Mouse (Mus musculus): ENCODE measurements around the gene Art3.
"Not testable (repeated sequence)": the region's sequence is repeated elsewhere in the genome, so short reads cannot be mapped to it uniquely, and the experiment has no call there.

Art3 gene

GRCm38 (mm10) chr5:92340606-92341005 lies 9.0 kb downstream of the Art3 start:
- DNase-seq = no peak

DNA sequence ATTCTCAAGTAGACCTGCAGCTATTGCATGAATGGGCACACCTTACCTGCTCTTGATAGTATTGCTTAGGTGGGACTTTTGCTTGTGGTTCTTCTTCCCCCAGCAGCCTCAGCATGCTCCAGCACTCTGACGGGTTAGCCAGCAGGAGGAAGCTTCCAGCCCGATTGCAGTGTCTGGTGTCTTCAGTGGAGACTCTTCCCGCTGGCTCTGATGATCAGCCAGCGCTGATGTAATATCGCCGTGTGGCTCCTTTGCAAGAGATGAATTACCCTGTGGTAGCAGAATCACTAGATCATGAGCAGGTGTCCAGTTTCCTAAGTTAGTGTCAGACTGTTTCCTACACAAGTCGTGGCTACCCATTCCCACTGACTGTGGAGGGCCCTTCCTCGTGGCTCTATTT lies 13.4 kb downstream of the Art3 start:
- DNase-seq = no peak

DNA sequence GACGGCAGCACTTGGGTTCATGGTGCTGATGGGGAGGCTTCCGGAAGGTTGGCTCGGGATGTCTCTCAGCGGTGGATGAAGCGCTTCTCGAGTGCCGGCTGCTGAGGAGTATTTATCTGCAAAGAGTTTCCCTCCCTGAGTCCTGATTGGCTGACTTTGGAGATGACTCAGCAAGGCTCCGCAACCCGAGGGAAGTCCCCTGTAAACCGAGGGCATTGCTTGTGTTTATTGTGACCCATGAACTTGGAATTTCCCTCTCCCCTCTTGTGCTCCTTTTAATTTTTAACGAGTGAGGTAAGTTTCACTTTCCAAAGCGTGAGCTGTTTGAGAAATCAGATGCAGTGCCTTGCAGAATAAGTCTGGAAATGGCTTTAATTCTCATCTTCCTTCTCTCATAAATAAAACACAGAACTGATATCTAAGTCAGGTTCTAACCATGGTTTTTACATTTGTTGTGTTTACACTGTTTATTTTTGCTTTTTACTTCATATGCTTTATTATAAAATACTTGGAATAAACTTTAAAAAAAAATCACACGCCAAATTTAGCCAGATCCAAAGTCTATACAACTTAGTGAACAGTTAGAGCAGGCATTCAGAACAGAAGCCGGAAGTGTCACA lies 17.3 kb downstream of the Art3 start, which contains the start of gene Cxcl10:
Gene Cxcl10, minus strand, starts transcription at position 96 of the 620 bp plus-strand sequence.
- DNase-seq = no peak

DNA sequence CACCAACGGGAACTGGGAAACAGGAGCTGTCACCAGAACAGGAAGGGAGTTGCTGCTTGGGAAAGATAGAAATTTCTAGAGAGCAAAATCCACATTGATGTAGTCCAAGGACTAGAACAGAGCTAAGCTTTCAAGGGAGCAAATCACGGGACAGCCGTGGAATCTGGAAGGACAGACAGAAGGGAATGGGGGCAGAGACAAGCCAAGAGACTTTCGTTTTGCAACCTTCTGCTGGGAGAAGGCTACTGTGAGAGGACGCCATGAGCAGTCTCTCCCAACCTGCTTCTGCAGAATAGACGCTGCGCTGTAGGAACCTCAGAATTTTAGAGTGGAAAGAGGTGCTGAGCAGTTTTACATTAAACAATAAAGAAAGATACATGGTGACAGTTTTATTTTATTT lies 18.1 kb downstream of the Art3 start:
- no peak for DNase-seq

GRCm38 (mm10) chr5:92352716-92353115 lies 21.1 kb downstream of the Art3 start:
- not testable (repeated sequence) for DNase-seq

DNA sequence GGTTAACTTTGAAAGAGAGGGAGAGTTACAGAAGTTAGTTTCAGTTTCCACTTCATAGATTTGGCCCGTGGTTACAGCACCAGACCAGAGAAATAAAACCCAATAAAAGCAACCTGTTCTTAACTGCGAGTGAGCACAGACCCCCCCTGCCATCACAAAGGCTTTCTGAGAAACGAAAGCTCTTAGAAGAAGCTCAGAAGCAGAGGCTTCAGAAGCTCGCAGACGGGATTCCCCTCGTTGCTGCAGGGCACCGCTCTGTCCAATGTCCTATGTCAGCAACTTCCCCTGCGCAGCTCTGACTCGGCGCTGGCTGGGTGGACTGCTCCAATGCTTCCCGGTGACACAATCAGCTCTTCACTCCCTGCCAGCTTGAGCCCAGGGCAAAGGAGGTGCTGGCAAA lies 21.9 kb downstream of the Art3 start:
- DNase-seq = no peak

- no peak for DNase-seq
Observed at GRCm38 (mm10) chr5:92358033-92358432, 26.4 kb downstream of the Art3 start.

DNA sequence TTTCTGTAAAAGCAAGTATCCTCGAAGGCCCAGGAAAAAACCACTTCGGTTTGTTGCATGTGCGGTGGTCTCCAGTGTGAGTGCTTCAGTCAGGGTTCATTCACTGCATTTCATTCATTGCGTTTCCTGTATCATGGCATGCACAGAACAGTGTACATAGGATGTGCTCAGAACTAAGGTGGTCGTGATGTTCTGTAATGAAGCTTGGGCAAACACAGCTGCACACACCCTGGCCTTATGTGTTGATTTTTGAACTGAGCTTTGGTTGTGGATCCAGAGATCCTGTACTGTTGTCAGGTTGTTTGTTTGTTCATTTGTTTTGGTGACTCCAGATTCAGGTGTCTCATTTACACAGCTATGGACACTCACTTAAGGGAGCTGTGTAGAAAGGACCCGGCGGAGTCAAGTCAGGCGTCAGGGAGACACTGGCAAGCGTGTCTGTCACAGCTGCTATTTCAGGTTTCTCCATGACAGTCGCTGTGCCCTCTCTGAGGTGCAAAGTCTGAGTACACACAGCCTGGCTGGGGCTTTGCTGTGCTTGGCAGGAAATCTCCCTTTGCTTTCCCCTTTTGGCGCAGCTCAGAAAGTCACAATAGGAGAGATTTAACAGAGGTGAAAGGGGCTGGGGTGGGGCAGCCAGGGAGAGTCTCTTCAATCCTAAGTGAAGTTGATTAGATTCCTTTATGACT lies 27.3 kb downstream of the Art3 start:
- no peak for DNase-seq

DNA sequence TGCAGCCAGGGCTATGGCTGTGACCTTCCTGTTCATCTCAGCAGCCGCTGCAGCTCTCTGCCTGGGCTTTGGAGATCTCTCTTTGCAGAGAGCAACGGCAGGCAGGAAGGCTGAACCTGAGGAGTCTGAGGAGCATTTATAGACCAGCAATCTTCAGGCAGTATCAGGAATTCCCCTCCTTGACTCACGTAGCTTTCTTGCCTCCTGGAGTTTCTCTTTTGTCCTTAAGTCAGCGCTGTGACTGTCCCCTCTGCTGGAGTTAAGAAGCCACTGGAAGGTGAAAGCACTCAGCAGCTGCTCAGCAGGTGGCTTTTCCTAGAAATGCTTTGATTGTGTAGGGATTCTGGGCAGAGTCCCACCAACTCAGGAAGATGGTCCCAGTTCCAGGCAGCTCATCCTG lies 31.6 kb downstream of the Art3 start:
- no peak for DNase-seq

DNA sequence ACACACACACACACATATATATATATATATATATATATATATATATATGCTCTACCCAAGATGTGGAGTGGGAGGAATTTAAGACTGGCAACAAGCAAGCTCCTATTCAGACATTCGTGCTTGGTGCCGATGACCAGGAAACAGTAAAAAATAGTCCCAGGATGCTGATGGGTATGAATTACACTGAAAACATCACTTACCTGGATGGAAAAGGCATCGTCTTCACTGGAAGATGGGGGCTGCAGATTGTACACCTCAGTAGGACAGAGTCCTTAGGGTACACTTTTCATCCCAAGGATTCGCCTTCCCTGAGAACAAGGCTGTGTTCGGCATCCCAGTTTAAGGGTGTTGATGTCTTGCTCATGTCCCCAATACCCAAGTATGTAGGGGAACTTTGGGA lies 32.4 kb downstream of the Art3 start:
- no peak for DNase-seq

GRCm38 (mm10) chr5:92365146-92365705 lies 33.6 kb downstream of the Art3 start:
- no peak for DNase-seq

GRCm38 (mm10) chr5:92366565-92366964 lies 34.9 kb downstream of the Art3 start:
- DNase-seq = no peak

- DNase-seq = no peak
Observed at GRCm38 (mm10) chr5:92368392-92368791, 36.8 kb downstream of the Art3 start.

DNA sequence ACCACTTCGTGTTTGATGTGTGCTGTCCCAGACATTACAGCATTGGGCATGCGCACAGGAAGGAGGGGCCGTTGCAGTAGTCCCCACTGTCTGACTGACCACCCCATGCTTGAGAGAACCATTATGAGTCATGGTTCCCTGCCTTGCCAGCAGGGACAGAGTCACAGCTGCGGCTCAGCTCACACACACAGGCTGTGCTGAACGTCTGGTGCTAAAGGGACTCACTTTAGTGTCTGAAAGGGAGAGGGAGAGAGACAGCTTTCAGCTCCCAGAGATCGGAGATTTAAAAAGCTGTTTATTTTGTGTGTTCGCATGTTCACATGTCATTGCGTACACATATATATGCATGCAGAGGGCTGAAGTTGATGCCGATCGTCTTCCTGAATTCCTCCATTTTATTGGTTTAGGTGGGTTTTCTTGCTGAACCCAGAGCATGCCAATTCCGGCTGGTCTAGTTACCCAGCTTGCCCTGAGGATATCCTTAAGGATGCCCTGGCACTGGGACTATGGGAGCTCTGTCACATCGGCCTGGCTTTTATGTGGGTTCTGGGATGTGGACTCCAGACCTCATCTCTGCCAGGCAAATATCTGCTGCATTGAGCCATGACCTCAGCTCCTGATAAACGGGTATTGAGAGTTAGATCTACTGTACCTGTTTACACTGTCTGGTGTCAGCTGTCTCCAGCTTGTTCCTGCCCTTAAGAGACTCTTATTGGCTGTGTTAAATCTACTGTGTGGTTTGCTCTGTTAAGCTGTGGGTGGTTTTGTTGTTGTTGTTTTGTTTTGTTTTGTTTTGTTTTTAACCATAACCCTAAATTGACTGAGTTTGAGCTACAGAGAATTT lies 37.7 kb downstream of the Art3 start:
- peak; percentile 72 for DNase-seq

- DNase-seq = no peak
Observed at GRCm38 (mm10) chr5:92370392-92370791, 38.8 kb downstream of the Art3 start.

DNA sequence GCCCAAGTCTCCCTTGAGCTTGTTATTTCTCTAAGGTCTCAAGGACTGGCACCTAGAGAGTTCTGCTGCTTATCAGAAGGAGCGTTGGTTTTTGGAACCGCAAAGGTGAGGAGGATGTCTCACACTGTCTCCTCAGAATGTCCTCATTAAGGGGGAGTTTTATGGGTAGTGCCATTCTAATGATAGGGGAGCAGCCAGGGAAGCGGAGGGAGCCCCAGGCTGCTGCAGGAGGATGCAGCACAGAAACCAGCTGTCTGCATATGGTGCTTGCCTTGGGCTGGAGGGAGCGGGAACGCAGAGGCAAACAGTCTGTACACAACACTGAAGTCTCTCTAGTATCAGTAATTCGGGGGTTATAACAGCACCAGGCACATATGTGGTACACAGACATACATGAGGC lies 39.3 kb downstream of the Art3 start:
- no peak for DNase-seq

- DNase-seq = no peak
Observed at GRCm38 (mm10) chr5:92371361-92371976, 39.8 kb downstream of the Art3 start.

- no peak for DNase-seq
Observed at GRCm38 (mm10) chr5:92372605-92373004, 41.0 kb downstream of the Art3 start.

DNA sequence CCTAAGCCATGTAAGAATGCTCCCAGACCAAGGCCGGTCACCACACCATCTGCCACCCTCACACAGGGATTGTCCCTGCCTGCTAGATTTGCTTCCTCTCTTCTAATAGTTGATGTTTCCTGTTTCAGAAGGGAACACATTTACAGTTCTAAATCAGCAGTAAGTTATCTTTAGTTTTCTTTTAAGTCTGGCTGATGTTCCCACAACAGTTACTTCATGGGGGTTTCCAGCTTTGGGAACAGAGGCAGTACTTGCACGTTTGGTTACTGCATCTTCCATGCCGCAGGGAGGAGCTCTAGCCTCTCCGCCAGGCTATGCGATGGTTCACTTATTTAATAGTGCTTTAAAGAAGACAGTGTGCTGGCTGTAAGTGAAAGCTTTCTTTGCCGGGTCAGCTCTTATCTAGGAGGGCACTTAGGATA lies 43.1 kb downstream of the Art3 start:
- DNase-seq = no peak

DNA sequence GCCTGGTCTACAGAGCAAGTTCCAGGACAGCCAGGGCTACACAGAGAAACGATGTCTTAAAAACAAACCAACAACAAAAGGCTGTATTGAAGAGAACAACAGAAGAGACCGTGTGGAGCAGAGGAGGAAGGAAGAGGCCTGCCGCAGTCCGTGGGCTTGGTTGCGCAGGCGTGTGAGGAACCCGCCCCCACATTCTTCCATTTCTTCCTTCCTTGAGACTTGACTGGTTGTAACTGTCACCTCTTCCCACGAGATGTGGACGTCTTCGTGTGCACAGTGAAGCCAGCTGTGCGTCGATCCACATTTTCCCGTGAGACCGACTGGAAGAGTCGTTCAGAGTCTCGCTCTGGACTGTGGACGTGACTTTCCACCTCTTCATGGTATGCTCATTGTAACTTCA lies 43.7 kb downstream of the Art3 start:
- peak; percentile 41 for DNase-seq

- DNase-seq = no peak
Observed at GRCm38 (mm10) chr5:92376795-92377405, 45.3 kb downstream of the Art3 start.

DNA sequence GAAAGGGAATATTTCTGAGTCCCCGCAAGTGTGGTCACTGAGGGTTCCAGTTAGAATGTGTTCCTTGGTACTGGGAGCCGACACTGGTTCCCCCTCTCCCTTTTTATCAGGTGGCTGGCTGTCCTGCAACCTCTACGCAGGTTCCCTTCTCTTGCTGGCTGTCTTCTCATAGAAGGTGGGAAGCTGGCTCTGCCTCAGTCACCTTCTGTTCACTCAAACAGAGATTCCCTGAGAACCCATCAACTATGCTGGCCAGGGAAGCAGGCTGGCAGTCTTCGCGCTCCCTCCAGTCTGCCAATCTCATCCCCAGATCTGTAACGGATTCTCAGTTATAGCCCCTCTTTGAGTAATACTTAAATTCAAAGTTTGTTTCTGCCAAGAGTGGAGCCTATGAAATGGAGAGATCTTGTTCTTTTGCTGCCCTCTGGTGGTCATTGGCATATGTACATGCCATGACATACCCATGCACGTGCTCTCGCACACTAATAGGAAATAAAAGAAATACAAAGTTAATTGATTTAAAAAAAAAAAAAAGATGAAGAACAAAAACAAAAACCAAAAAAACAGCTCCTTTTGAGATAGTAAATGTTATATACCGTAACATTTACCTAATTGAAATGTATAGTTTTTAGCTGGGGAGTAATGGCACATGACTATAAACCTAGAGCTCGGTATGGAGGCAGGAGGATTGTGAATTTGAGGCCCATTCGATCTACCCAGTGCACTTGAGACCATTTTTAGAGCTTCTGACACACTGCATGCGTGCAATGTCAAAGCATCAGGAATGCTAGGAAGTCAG lies 50.1 kb downstream of the Art3 start:
- peak; percentile 72 for DNase-seq
